Mouse (Mus musculus) G1E (cell line): ENCODE results near the gene Homez.

ENCODE experiments used
- CTCF ChIP-seq: IDR thresholded peaks from 2 replicates; pipeline ENCODE4 v1.5.1; 2012; ENCODE audit warnings: low read depth, low read length, inconsistent platforms, mixed read lengths
- GATA1 ChIP-seq: IDR thresholded peaks from 2 replicates; pipeline ENCODE4 v1.6.1; 2012; ENCODE audit warnings: borderline replicate concordance, low read length, inconsistent platforms, mixed read lengths
- TAL1 ChIP-seq: conservative IDR thresholded peaks from 2 replicates; pipeline ENCODE4 v1.6.1; 2012; ENCODE audit warnings: low read depth, low read length, inconsistent platforms, mixed read lengths

DNA sequence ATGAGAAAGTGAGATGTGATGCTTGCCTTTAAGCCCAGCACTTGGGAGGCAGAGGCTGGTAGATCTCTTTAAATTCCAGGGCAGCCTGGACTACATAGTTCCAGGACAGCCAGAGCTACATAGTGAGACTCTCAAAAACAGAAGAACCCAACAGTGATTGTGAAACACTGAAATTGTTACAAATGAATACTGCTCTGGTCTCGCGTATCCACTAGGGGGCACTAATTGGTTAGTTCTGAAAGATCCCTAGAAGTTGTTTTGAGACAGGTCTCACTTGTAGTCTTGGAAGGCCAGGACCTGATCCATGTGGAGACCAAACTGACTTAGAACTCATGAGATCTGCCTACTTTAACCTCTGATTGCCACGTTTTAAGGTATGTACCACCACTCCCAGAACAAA is 29.6 kb upstream of the Homez start:
- TF ChIP-seq CTCF, result peak; percentile 57; the same call in 1 of the 2 replicates
- TF ChIP-seq TAL1, result no peak
- no peak for TF ChIP-seq GATA1
